9 mouse cellular contexts compared by ENCODE assay signal in the genomic region with DNA sequence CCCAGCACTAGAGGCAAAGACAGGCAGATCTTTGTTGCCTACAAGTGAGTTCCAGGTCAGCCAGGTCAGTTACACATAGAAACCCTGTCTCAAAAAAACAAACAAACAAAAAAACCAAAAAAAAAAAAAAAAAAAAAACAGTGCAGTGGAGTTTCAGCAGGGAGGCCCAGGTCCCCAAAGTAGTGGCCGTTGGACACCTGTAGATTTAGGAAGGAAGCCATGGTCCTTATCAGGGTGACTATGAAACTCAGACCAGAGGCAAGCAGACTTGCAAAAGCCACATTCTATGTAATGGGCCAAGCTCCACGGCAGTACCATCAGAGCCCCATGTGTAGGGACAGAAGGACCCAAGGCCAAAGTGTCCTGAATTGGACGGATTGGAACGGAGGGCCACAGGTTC. TPM values are rescaled to one million over a fixed set of nuclear protein-coding genes. Genes with fewer than 3 reads are reported as not detected.
DNase-seq lines count a peak whose midpoint lies in the region; ATAC-seq and TF ChIP-seq lines count a peak whose summit lies in the region.
"Had no signal": no experiment of that assay in that cellular context is flagged by ENCODE, and none has a peak within 500 bp of the region (broad histone marks: within the 10 kb centered on the region; RNA-seq: fewer than 3 reads in every experiment).

No protein-coding gene starts in this region.

- no peak for DNase-seq in layer of hippocampus, adult 2 months (ENCODE audit: low spot score in 2 of 2)
- DNase-seq in layer of hippocampus, postnatal 14 days (ENCODE audit: low spot score in 2 of 2), result no peak
- no peak for DNase-seq in intestine, embryonic 14.5 days (ENCODE audit: low spot score)
- no peak for DNase-seq in midbrain, postnatal 0 days (ENCODE audit: low spot score)
- no peak for DNase-seq in layer of hippocampus, adult 11-12 months (ENCODE audit: low spot score)
- no peak for DNase-seq in left cerebral cortex, adult 11 months (ENCODE audit: low spot score)
- no peak for DNase-seq in adrenal gland, postnatal 4 days (ENCODE audit: low spot score in 2 of 2)

- peaks cover 34% of the 10 kb centered on the region for H3K4me1 ChIP-seq in embryonic facial prominence, embryonic 12.5 days
- H3K4me1 ChIP-seq in intestine, embryonic 14.5 days (replicated peaks; ENCODE audit: control insufficient read depth, insufficient read depth, low read length), result peaks cover 7% of the 10 kb centered on the region
- H3K4me1 ChIP-seq in midbrain, postnatal 0 days (ENCODE audit: insufficient read depth, low read length), result 0 out of 2 replicates have a peak, but pooled peaks cover 11% of the 10 kb centered on the region

- peaks cover 13% of the 10 kb centered on the region for H3K36me3 ChIP-seq in embryonic facial prominence, embryonic 12.5 days
- peaks cover 6% of the 10 kb centered on the region; the same call in 1 of the 2 replicates for H3K36me3 ChIP-seq in intestine, embryonic 14.5 days (ENCODE audit: control insufficient read depth, insufficient read depth, low read length)
- peaks cover 6% of the 10 kb centered on the region for H3K36me3 ChIP-seq in midbrain, postnatal 0 days (ENCODE audit: insufficient read depth, low read length)

- H3K4me3 ChIP-seq in layer of hippocampus, adult 2 months, result peak overlapping the region; percentile 72; the same call in 1 of the 2 replicates
- H3K4me3 ChIP-seq in embryonic facial prominence, embryonic 12.5 days, result peak overlapping the region; percentile 58
- H3K4me3 ChIP-seq in intestine, embryonic 14.5 days (ENCODE audit: low read depth, low read length), result peak overlapping the region; percentile 58
- peak overlapping the region; percentile 60 for H3K4me3 ChIP-seq in midbrain, postnatal 0 days (ENCODE audit: low read depth, low read length)

- ATAC-seq in embryonic facial prominence, embryonic 12.5 days (ENCODE audit: insufficient number of reproducible peaks, insufficient read depth, low FRiP score, low TSS enrichment), result no peak
- ATAC-seq in intestine, embryonic 14.5 days (replicated peaks; ENCODE audit: low FRiP score, low TSS enrichment, low read depth), result no peak
- ATAC-seq in midbrain, postnatal 0 days (ENCODE audit: low FRiP score), result no peak

- no peaks in the 10 kb centered on the region for H3K9me3 ChIP-seq in embryonic facial prominence, embryonic 12.5 days
- H3K9me3 ChIP-seq in intestine, embryonic 14.5 days (ENCODE audit: control insufficient read depth, low read length), result no peaks in the 10 kb centered on the region
- no peaks in the 10 kb centered on the region for H3K9me3 ChIP-seq in midbrain, postnatal 0 days (ENCODE audit: low read length)

- peak overlapping the region; percentile 84 for H3K4me2 ChIP-seq in embryonic facial prominence, embryonic 12.5 days (replicated peaks)
- H3K4me2 ChIP-seq in intestine, embryonic 14.5 days (ENCODE audit: low read length), result peak overlapping the region; percentile 77
- H3K4me2 ChIP-seq in midbrain, postnatal 0 days (ENCODE audit: low read depth, low read length, poor library complexity, severe bottlenecking), result peak overlapping the region; percentile 88

- no peaks in the 10 kb centered on the region for H3K27me3 ChIP-seq in embryonic facial prominence, embryonic 12.5 days
- H3K27me3 ChIP-seq in intestine, embryonic 14.5 days (replicated peaks; ENCODE audit: control insufficient read depth, insufficient read depth, low read length), result no peaks in the 10 kb centered on the region
- H3K27me3 ChIP-seq in midbrain, postnatal 0 days (ENCODE audit: insufficient read depth, low read length), result no peaks in the 10 kb centered on the region

- WGBS in embryonic facial prominence, embryonic 12.5 days, result 71% methylated on average over 4 of the region's 4 CpGs
- whole genome bisulfite sequencing in intestine, embryonic 14.5 days, result 69% methylated on average over 4 of the region's 4 CpGs
- WGBS in midbrain, postnatal 0 days, result 77% methylated on average over 4 of the region's 4 CpGs

- H3K9ac ChIP-seq in embryonic facial prominence, embryonic 12.5 days, result peak overlapping the region; percentile 63
- peak overlapping the region; percentile 67 for H3K9ac ChIP-seq in intestine, embryonic 14.5 days (ENCODE audit: low read length)
- H3K9ac ChIP-seq in midbrain, postnatal 0 days (replicated peaks; ENCODE audit: low read length, poor library complexity, severe bottlenecking), result peak overlapping the region; percentile 79

- TF ChIP-seq CTCF in layer of hippocampus, adult 2 months (conservative IDR thresholded peaks at IDR 0.05), result no peak
- no peak for TF ChIP-seq CTCF in midbrain, postnatal 0 days (IDR thresholded peaks at IDR 0.05)

- no peak overlapping the region for H3K27ac ChIP-seq in layer of hippocampus, adult 2 months
- peak overlapping the region; percentile 90 for H3K27ac ChIP-seq in embryonic facial prominence, embryonic 12.5 days
- H3K27ac ChIP-seq in intestine, embryonic 14.5 days (ENCODE audit: low read depth), result no peak overlapping the region
- H3K27ac ChIP-seq in midbrain, postnatal 0 days (ENCODE audit: low read depth, low read length), result no peak overlapping the region

RNA-seq across cellular contexts. Expression of gene Hyal3, which starts 1.0 kb away (rescaled TPM):
- total RNA-seq in layer of hippocampus, adult 2 months (2021), result 1 to 10 TPM; 2.0 to 2.1 TPM
- total RNA-seq in layer of hippocampus, postnatal 14 days (2021), result 1 to 10 TPM in 1 of 2 experiments, under 1 TPM in 1; 0.95 to 1.5 TPM
- polyA plus RNA-seq in embryonic facial prominence, embryonic 12.5 days (2016; fragmentation: Nextera tagmentation; extraction: Ambion mirVana), result 1.4 and 1.5 TPM in 2 replicates
- 0.87 and 1.4 TPM in 2 replicates for polyA plus RNA-seq in intestine, embryonic 14.5 days (2014; fragmentation: Nextera tagmentation; extraction: Ambion mirVana)
- total RNA-seq in midbrain, postnatal 0 days (2014; rRNA removed), result 1.1 and 4.3 TPM in 2 replicates
- polyA plus RNA-seq in midbrain, postnatal 0 days (2015; fragmentation: Nextera tagmentation; extraction: Ambion mirVana), result 1.8 and 2.2 TPM in 2 replicates
- 1 to 10 TPM; 2.7 to 2.9 TPM for total RNA-seq in adrenal gland, postnatal 4 days (2021)
- total RNA-seq: monocyte, adult 5-6 weeks had no signal

RNA-seq across cellular contexts. Expression of gene Naa80, which starts 2.9 kb away (rescaled TPM):
- total RNA-seq in layer of hippocampus, adult 2 months (2021), result 10 to 100 TPM; 10.9 to 12.6 TPM
- 10 to 100 TPM in 1 of 2 experiments, 1 to 10 TPM in 1; 9.5 to 10.0 TPM for total RNA-seq in layer of hippocampus, postnatal 14 days (2021)
- 15.0 and 15.4 TPM in 2 replicates for polyA plus RNA-seq in embryonic facial prominence, embryonic 12.5 days (2016; fragmentation: Nextera tagmentation; extraction: Ambion mirVana)
- 14.7 and 19.6 TPM in 2 replicates for polyA plus RNA-seq in intestine, embryonic 14.5 days (2014; fragmentation: Nextera tagmentation; extraction: Ambion mirVana)
- 22.7 and 35.4 TPM in 2 replicates for total RNA-seq in midbrain, postnatal 0 days (2014; rRNA removed)
- 20.4 and 24.4 TPM in 2 replicates for polyA plus RNA-seq in midbrain, postnatal 0 days (2015; fragmentation: Nextera tagmentation; extraction: Ambion mirVana)
- total RNA-seq in adrenal gland, postnatal 4 days (2021), result 10 to 100 TPM; 17.4 to 18.0 TPM

RNA-seq across cellular contexts. Expression of gene Hyal1, which starts 4.9 kb away (rescaled TPM):
- 1 to 10 TPM; 6.9 to 7.6 TPM for total RNA-seq in layer of hippocampus, adult 2 months (2021)
- 1 to 10 TPM; 4.8 to 6.3 TPM for total RNA-seq in layer of hippocampus, postnatal 14 days (2021)
- 12.2 and 13.2 TPM in 2 replicates for polyA plus RNA-seq in embryonic facial prominence, embryonic 12.5 days (2016; fragmentation: Nextera tagmentation; extraction: Ambion mirVana)
- 4.0 and 5.1 TPM in 2 replicates for polyA plus RNA-seq in intestine, embryonic 14.5 days (2014; fragmentation: Nextera tagmentation; extraction: Ambion mirVana)
- total RNA-seq in midbrain, postnatal 0 days (2014; rRNA removed), result 2.4 and 3.5 TPM in 2 replicates
- 2.5 and 2.9 TPM in 2 replicates for polyA plus RNA-seq in midbrain, postnatal 0 days (2015; fragmentation: Nextera tagmentation; extraction: Ambion mirVana)
- 1 to 10 TPM; 5.1 to 5.4 TPM for total RNA-seq in adrenal gland, postnatal 4 days (2021)

RNA-seq across cellular contexts. Expression of gene Ifrd2, which starts 5.9 kb away (rescaled TPM):
- 10 to 100 TPM; 13.7 to 15.2 TPM for total RNA-seq in layer of hippocampus, adult 2 months (2021)
- total RNA-seq in layer of hippocampus, postnatal 14 days (2021), result 10 to 100 TPM; 12.1 to 13.0 TPM
- polyA plus RNA-seq in embryonic facial prominence, embryonic 12.5 days (2016; fragmentation: Nextera tagmentation; extraction: Ambion mirVana), result 35.8 and 36.9 TPM in 2 replicates
- 77.4 and 79.5 TPM in 2 replicates for polyA plus RNA-seq in intestine, embryonic 14.5 days (2014; fragmentation: Nextera tagmentation; extraction: Ambion mirVana)
- 8.4 and 8.9 TPM in 2 replicates for total RNA-seq in midbrain, postnatal 0 days (2014; rRNA removed)
- 6.5 and 7.5 TPM in 2 replicates for polyA plus RNA-seq in midbrain, postnatal 0 days (2015; fragmentation: Nextera tagmentation; extraction: Ambion mirVana)
- 10 to 100 TPM; 40.9 to 41.4 TPM for total RNA-seq in adrenal gland, postnatal 4 days (2021)

RNA-seq across cellular contexts. Expression of gene Hyal2, which starts 13.8 kb away (rescaled TPM):
- total RNA-seq in layer of hippocampus, adult 2 months (2021), result 10 to 100 TPM; 11.5 to 16.9 TPM
- 10 to 100 TPM; 14.6 to 16.8 TPM for total RNA-seq in layer of hippocampus, postnatal 14 days (2021)
- 132 and 134 TPM in 2 replicates for polyA plus RNA-seq in embryonic facial prominence, embryonic 12.5 days (2016; fragmentation: Nextera tagmentation; extraction: Ambion mirVana)
- polyA plus RNA-seq in intestine, embryonic 14.5 days (2014; fragmentation: Nextera tagmentation; extraction: Ambion mirVana), result 107 and 114 TPM in 2 replicates
- total RNA-seq in midbrain, postnatal 0 days (2014; rRNA removed), result 65.3 and 65.4 TPM in 2 replicates
- 42.7 and 47.9 TPM in 2 replicates for polyA plus RNA-seq in midbrain, postnatal 0 days (2015; fragmentation: Nextera tagmentation; extraction: Ambion mirVana)
- total RNA-seq in adrenal gland, postnatal 4 days (2021), result 10 to 100 TPM; 39.4 to 47.2 TPM
